Mouse (Mus musculus): Measurements from ENCODE around the gene Rbx1.

Rbx1 gene

GRCm38 (mm10) chr15:81485483-81485882 lies 19.4 kb downstream of the Rbx1 start:
- DNase-seq: no peak

GRCm38 (mm10) chr15:81503466-81503865 lies 37.4 kb downstream of the Rbx1 start:
- no peak for DNase-seq

- no peak for DNase-seq
Measured at GRCm38 (mm10) chr15:81503995-81504394, 37.9 kb downstream of the Rbx1 start.

GRCm38 (mm10) chr15:81507201-81507600 lies 41.1 kb downstream of the Rbx1 start:
- DNase-seq: peak; percentile 7 to 54

GRCm38 (mm10) chr15:81510621-81511020 lies 44.5 kb downstream of the Rbx1 start:
- no peak for DNase-seq

- no peak for DNase-seq
Measured at GRCm38 (mm10) chr15:81511601-81512261, 45.6 kb downstream of the Rbx1 start.

GRCm38 (mm10) chr15:81514111-81514971 lies 48.2 kb downstream of the Rbx1 start:
- peak; percentile 69 to 79 for DNase-seq

GRCm38 (mm10) chr15:81515221-81515620 lies 49.1 kb downstream of the Rbx1 start:
- no peak for DNase-seq

- DNase-seq: no peak
Measured at GRCm38 (mm10) chr15:81518031-81518430, 51.9 kb downstream of the Rbx1 start.

- DNase-seq: no peak
Measured at GRCm38 (mm10) chr15:81518761-81519160, 52.7 kb downstream of the Rbx1 start.

- peak; percentile 76 to 78 for DNase-seq
Measured at GRCm38 (mm10) chr15:81522036-81522751, 56.1 kb downstream of the Rbx1 start.

- no peak for DNase-seq
Measured at GRCm38 (mm10) chr15:81522761-81523168, 56.7 kb downstream of the Rbx1 start.

GRCm38 (mm10) chr15:81523169-81523871 lies 57.2 kb downstream of the Rbx1 start:
- peak; percentile 98 to 99 for DNase-seq

- peak; percentile 39 to 43 for DNase-seq
Measured at GRCm38 (mm10) chr15:81523901-81524300, 57.8 kb downstream of the Rbx1 start.

Data from cerebellum, postnatal 14 days (tissue).